Mouse (Mus musculus): ENCODE measurements at regions not wholly inside any gene's neighbourhood (a gene's known extent, or its start where the extent isn't known, plus 50 kb on each side); places are given as distances from the start of the nearest gene placed in this dataset.

GRCm38 (mm10) chr1:157872775-157873174, 366.2 kb downstream of the Sec16b start:
- TF ChIP-seq CTCF (IDR thresholded peaks at IDR 0.05; ENCODE audit: low read depth, low read length) (no peak), POLR2A (IDR thresholded peaks at IDR 0.05; ENCODE audit: extremely low read depth, insufficient read depth, low read length) (no peak)

Data from liver, adult 2 months (tissue).